Mouse (Mus musculus) lung, postnatal 0 days (tissue): ENCODE results near the gene Rab27a.

Experiments
- CTCF ChIP-seq: IDR thresholded peaks from 2 replicates; pipeline ENCODE4 v1.5.1; 2016; ENCODE audit warnings: antibody characterized with exemption, mild to moderate bottlenecking
- EP300 ChIP-seq: IDR thresholded peaks from 2 replicates; pipeline ENCODE4 v1.6.1; 2016; ENCODE audit warnings: antibody characterized with exemption, mild to moderate bottlenecking, control low read depth

DNA sequence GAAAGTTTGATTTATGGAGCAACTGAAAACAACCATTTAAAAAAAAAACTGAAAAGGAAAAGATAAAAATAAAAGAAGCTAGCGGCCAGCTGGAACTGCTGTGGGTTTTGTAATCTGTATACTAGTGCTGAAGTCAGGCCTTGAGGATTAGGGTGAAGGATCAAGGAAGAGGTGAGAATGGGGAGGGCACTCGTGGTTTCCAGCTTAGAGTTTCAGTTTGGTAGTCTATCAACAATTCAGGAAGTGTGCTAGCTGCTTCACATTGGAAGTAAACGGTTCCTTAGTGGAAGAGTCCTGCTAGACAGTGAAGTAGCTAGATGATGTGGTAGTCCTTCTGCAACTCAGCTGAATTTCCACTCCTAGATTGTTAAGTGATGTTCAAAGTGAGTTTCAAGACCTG lies 36.3 kb upstream of the Rab27a start:
- TF ChIP-seq CTCF (no peak), EP300 (no peak)
